Mouse (Mus musculus): ENCODE results near the gene Cyp2j6.
"Not testable (repeated sequence)": the region's sequence is repeated elsewhere in the genome, so short reads cannot be mapped to it uniquely, and the experiment has no call there.

The Cyp2j6 gene

GRCm38 (mm10) chr4:96553133-96553819 lies at the start of gene Cyp2j6:
Gene Cyp2j6 (minus strand): TSS chr4:96553661.
- peak; percentile 29 for DNase-seq

GRCm38 (mm10) chr4:96591791-96592150 lies 38.3 kb upstream of the Cyp2j6 start:
- peak; percentile 71 for DNase-seq

- peak; percentile 73 for DNase-seq
These were observed 37.7 kb upstream of the Cyp2j6 start, which contains the start of gene Cyp2j9 for GRCm38 (mm10) chr4:96590911-96591790. Gene Cyp2j9 (minus strand): TSS chr4:96591578.

- DNase-seq, result no peak
These were observed 28.1 kb upstream of the Cyp2j6 start for GRCm38 (mm10) chr4:96581425-96582088.

- DNase-seq, result not testable (repeated sequence)
These were observed 26.9 kb upstream of the Cyp2j6 start for GRCm38 (mm10) chr4:96580351-96580750.

GRCm38 (mm10) chr4:96569442-96569841 lies 16.0 kb upstream of the Cyp2j6 start:
- DNase-seq, result no peak

- DNase-seq, result no peak
These were observed 14.5 kb upstream of the Cyp2j6 start for GRCm38 (mm10) chr4:96567988-96568387.

- no peak for DNase-seq
These were observed 12.3 kb upstream of the Cyp2j6 start for GRCm38 (mm10) chr4:96565808-96566207.

GRCm38 (mm10) chr4:96560464-96560863 lies 7.0 kb upstream of the Cyp2j6 start:
- DNase-seq, result no peak

- no peak for DNase-seq
These were observed 6.3 kb upstream of the Cyp2j6 start for GRCm38 (mm10) chr4:96559781-96560180.

GRCm38 (mm10) chr4:96551619-96552018 lies 1.8 kb downstream of the Cyp2j6 start:
- no peak for DNase-seq

- DNase-seq, result no peak
These were observed 7.5 kb downstream of the Cyp2j6 start for GRCm38 (mm10) chr4:96545976-96546375.

GRCm38 (mm10) chr4:96525772-96526171 lies 27.7 kb downstream of the Cyp2j6 start:
- DNase-seq, result no peak

- no peak for DNase-seq
These were observed 31.2 kb downstream of the Cyp2j6 start for GRCm38 (mm10) chr4:96522256-96522655.

GRCm38 (mm10) chr4:96510083-96510482 lies 43.4 kb downstream of the Cyp2j6 start:
- DNase-seq, result no peak

GRCm38 (mm10) chr4:96507286-96507685 lies 46.2 kb downstream of the Cyp2j6 start, which contains the start of gene Cyp2j8:
Gene Cyp2j8 (minus strand): TSS chr4:96507386.
- no peak for DNase-seq

Data from lung, postnatal 14 days (tissue).